Mouse (Mus musculus): ENCODE data around the gene Abcb6. TPM values are rescaled to one million over a fixed set of nuclear protein-coding genes. Genes with fewer than 3 reads are reported as not detected.
A peak's percentile ranks its signal among the peaks of the same experiment; 100 is the strongest.

The Abcb6 gene
- polyA plus RNA-seq, 1 experiment = 19.2 TPM

GRCm38 (mm10) chr1:75181377-75181870, 1.2 kb upstream of the Abcb6 start:
- peaks cover 18% of the 10 kb centered on the region for H3K4me1 ChIP-seq (ENCODE audit: control insufficient read depth, insufficient read depth, low read length)
- 67% methylated on average over 4 of the region's 4 CpGs for WGBS
- H3K4me3 ChIP-seq (replicated peaks; ENCODE audit: insufficient read depth, low read depth, low read length) = no peak overlapping the region
- TF ChIP-seq POLR2A (IDR thresholded peaks at IDR 0.05; ENCODE audit: borderline replicate concordance, insufficient read depth, low read length) = no peak
- TF ChIP-seq CTCF (IDR thresholded peaks at IDR 0.05; ENCODE audit: borderline replicate concordance, insufficient read depth, low read depth, low read length) = no peak
- DNase-seq = no peak
- no peak overlapping the region for H3K27ac ChIP-seq (ENCODE audit: insufficient read depth, low read length)
- H3K27me3 ChIP-seq (ENCODE audit: control insufficient read depth, insufficient read depth, low read length) = no peaks in the 10 kb centered on the region

GRCm38 (mm10) chr1:75180741-75181140, 549 bp upstream of the Abcb6 start:
- no peak for TF ChIP-seq POLR2A (IDR thresholded peaks at IDR 0.05; ENCODE audit: borderline replicate concordance, insufficient read depth, low read length)
- TF ChIP-seq CTCF (IDR thresholded peaks at IDR 0.05; ENCODE audit: borderline replicate concordance, insufficient read depth, low read depth, low read length) = no peak

GRCm38 (mm10) chr1:75179334-75180104, 673 bp downstream of the Abcb6 start:
- 1% methylated on average over 23 of the region's 23 CpGs for WGBS

More at GRCm38 (mm10) chr1:75180741-75181140, 549 bp upstream of the Abcb6 start:
- no peaks in the 10 kb centered on the region for H3K27me3 ChIP-seq (ENCODE audit: control insufficient read depth, insufficient read depth, low read length)
- peaks cover 14% of the 10 kb centered on the region for H3K4me1 ChIP-seq (ENCODE audit: control insufficient read depth, insufficient read depth, low read length)
- no peak overlapping the region for H3K4me3 ChIP-seq (replicated peaks; ENCODE audit: insufficient read depth, low read depth, low read length)
- no peak for DNase-seq
- H3K27ac ChIP-seq (ENCODE audit: insufficient read depth, low read length) = no peak overlapping the region
- WGBS = 44% methylated on average over 7 of the region's 7 CpGs

GRCm38 (mm10) chr1:75168472-75169464, 11.4 kb downstream of the Abcb6 start, which contains the start of gene Zfand2b:
Gene Zfand2b, plus strand, starts transcription at chr1:75168646.
- 1% methylated on average over 58 of the region's 59 CpGs for WGBS
- Histone ChIP-seq H3K27me3 (ENCODE audit: control insufficient read depth, insufficient read depth, low read length) (no peaks in the 10 kb centered on the region), H3K27ac (ENCODE audit: insufficient read depth, low read length) (peak within 1 kb of the TSS; percentile 2; the same call in 1 of the 2 replicates), H3K4me1 (ENCODE audit: control insufficient read depth, insufficient read depth, low read length) (no peaks in the 10 kb centered on the region), H3K4me3 (replicated peaks; ENCODE audit: insufficient read depth, low read depth, low read length) (peak within 1 kb of the TSS; percentile 80)
- DNase-seq = peak; percentile 96 to 98
- no peak for TF ChIP-seq CTCF (IDR thresholded peaks at IDR 0.05; ENCODE audit: borderline replicate concordance, insufficient read depth, low read depth, low read length)
- TF ChIP-seq POLR2A (IDR thresholded peaks at IDR 0.05; ENCODE audit: borderline replicate concordance, insufficient read depth, low read length) = peak; percentile 80; the same call in 1 of the 2 replicates

More at GRCm38 (mm10) chr1:75179334-75180104, 673 bp downstream of the Abcb6 start:
- no peak overlapping the region for H3K27ac ChIP-seq (ENCODE audit: insufficient read depth, low read length)
- TF ChIP-seq CTCF (IDR thresholded peaks at IDR 0.05; ENCODE audit: borderline replicate concordance, insufficient read depth, low read depth, low read length) (no peak), POLR2A (IDR thresholded peaks at IDR 0.05; ENCODE audit: borderline replicate concordance, insufficient read depth, low read length) (no peak)
- H3K4me1 ChIP-seq (ENCODE audit: control insufficient read depth, insufficient read depth, low read length) = peaks cover 3% of the 10 kb centered on the region; the same call in 1 of the 2 replicates
- DNase-seq = peak; percentile 63 to 69
- H3K27me3 ChIP-seq (ENCODE audit: control insufficient read depth, insufficient read depth, low read length) = no peaks in the 10 kb centered on the region
- H3K4me3 ChIP-seq (replicated peaks; ENCODE audit: insufficient read depth, low read depth, low read length) = peak overlapping the region; percentile 70

- DNase-seq = no peak
- TF ChIP-seq POLR2A (IDR thresholded peaks at IDR 0.05; ENCODE audit: borderline replicate concordance, insufficient read depth, low read length) (no peak), CTCF (IDR thresholded peaks at IDR 0.05; ENCODE audit: borderline replicate concordance, insufficient read depth, low read depth, low read length) (no peak)
- no peaks in the 10 kb centered on the region for H3K4me1 ChIP-seq (ENCODE audit: control insufficient read depth, insufficient read depth, low read length)
- WGBS = 6% methylated on average over 7 of the region's 7 CpGs
- H3K27me3 ChIP-seq (ENCODE audit: control insufficient read depth, insufficient read depth, low read length) = no peaks in the 10 kb centered on the region
- H3K27ac ChIP-seq (ENCODE audit: insufficient read depth, low read length) = peak overlapping the region; percentile 2; the same call in 1 of the 2 replicates
- peak overlapping the region; percentile 80 for H3K4me3 ChIP-seq (replicated peaks; ENCODE audit: insufficient read depth, low read depth, low read length)
These were observed 12.1 kb downstream of the Abcb6 start for GRCm38 (mm10) chr1:75168093-75168471.

GRCm38 (mm10) chr1:75160256-75160617, 20.0 kb downstream of the Abcb6 start:
- TF ChIP-seq CTCF (IDR thresholded peaks at IDR 0.05; ENCODE audit: borderline replicate concordance, insufficient read depth, low read depth, low read length) (no peak), POLR2A (IDR thresholded peaks at IDR 0.05; ENCODE audit: borderline replicate concordance, insufficient read depth, low read length) (no peak)
- no peak overlapping the region for H3K27ac ChIP-seq (ENCODE audit: insufficient read depth, low read length)
- no peak for DNase-seq
- 78% methylated on average over 4 of the region's 4 CpGs for WGBS
- no peaks in the 10 kb centered on the region for H3K4me1 ChIP-seq (ENCODE audit: control insufficient read depth, insufficient read depth, low read length)
- no peaks in the 10 kb centered on the region for H3K27me3 ChIP-seq (ENCODE audit: control insufficient read depth, insufficient read depth, low read length)
- no peak overlapping the region for H3K4me3 ChIP-seq (replicated peaks; ENCODE audit: insufficient read depth, low read depth, low read length)

GRCm38 (mm10) chr1:75159540-75160255, 20.5 kb downstream of the Abcb6 start:
- WGBS = 67% methylated on average over 5 of the region's 5 CpGs
- TF ChIP-seq POLR2A (IDR thresholded peaks at IDR 0.05; ENCODE audit: borderline replicate concordance, insufficient read depth, low read length) (no peak), CTCF (IDR thresholded peaks at IDR 0.05; ENCODE audit: borderline replicate concordance, insufficient read depth, low read depth, low read length) (no peak)
- Histone ChIP-seq H3K27me3 (ENCODE audit: control insufficient read depth, insufficient read depth, low read length) (no peaks in the 10 kb centered on the region), H3K4me3 (replicated peaks; ENCODE audit: insufficient read depth, low read depth, low read length) (no peak overlapping the region), H3K27ac (ENCODE audit: insufficient read depth, low read length) (no peak overlapping the region), H3K4me1 (ENCODE audit: control insufficient read depth, insufficient read depth, low read length) (no peaks in the 10 kb centered on the region)
- no peak for DNase-seq

Data from cerebellum, adult 2 months (tissue).